Mouse (Mus musculus) bone marrow, adult 2 months (tissue): ENCODE data around the gene Inha.

Experiments used
- CTCF ChIP-seq: fragments of 200-500 bp; IDR thresholded peaks from 2 replicates; pipeline ENCODE4 v1.5.1; 2011; ENCODE audit warnings: low read length, control low read depth; ENCODE audit not compliant: control insufficient read depth, insufficient read depth
- POLR2A ChIP-seq: fragments of 200-500 bp; IDR thresholded peaks from 2 replicates; pipeline ENCODE4 v1.6.1; 2011; ENCODE audit warnings: low read depth, mild to moderate bottlenecking, control low read depth, low read length, borderline replicate concordance; ENCODE audit not compliant: control insufficient read depth

GRCm38 (mm10) chr1:75547351-75547750 is 40.5 kb downstream of the Inha start:
- no peak for TF ChIP-seq CTCF
- TF ChIP-seq POLR2A, result no peak
